Mouse (Mus musculus): Measurements from ENCODE around the gene Tspan18.

The Tspan18 gene

GRCm38 (mm10) chr2:93182859-93183258, 151.4 kb downstream of the Tspan18 start:
- DNase-seq (ENCODE audit: low spot score): no peak

GRCm38 (mm10) chr2:93180077-93180844, 154.0 kb downstream of the Tspan18 start:
- no peak for DNase-seq (ENCODE audit: low spot score)

DNA sequence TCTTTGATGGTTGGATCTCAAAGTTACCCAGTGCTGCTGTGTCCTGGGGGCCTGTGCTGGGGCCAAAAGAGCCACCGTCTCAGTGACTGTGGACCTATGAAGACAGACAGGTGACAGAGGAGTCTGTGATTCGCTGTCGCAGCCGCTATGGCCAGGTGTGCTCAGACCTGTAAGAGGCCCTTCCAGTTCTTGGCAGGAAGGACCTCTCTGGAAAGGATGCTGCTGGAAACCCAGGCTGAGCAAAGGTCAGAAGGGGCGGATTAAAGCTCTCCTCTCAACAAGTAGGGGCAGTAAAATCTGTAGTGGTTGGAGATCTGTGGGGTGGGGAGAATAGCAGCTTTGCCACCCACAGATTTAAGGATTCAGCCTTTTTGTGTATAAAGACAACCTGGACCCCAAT, 154.7 kb downstream of the Tspan18 start:
- DNase-seq (ENCODE audit: low spot score): no peak

GRCm38 (mm10) chr2:93178313-93178677, 156.0 kb downstream of the Tspan18 start:
- DNase-seq (ENCODE audit: low spot score): no peak

GRCm38 (mm10) chr2:93177668-93178312, 156.5 kb downstream of the Tspan18 start:
- DNase-seq (ENCODE audit: low spot score): no peak

DNA sequence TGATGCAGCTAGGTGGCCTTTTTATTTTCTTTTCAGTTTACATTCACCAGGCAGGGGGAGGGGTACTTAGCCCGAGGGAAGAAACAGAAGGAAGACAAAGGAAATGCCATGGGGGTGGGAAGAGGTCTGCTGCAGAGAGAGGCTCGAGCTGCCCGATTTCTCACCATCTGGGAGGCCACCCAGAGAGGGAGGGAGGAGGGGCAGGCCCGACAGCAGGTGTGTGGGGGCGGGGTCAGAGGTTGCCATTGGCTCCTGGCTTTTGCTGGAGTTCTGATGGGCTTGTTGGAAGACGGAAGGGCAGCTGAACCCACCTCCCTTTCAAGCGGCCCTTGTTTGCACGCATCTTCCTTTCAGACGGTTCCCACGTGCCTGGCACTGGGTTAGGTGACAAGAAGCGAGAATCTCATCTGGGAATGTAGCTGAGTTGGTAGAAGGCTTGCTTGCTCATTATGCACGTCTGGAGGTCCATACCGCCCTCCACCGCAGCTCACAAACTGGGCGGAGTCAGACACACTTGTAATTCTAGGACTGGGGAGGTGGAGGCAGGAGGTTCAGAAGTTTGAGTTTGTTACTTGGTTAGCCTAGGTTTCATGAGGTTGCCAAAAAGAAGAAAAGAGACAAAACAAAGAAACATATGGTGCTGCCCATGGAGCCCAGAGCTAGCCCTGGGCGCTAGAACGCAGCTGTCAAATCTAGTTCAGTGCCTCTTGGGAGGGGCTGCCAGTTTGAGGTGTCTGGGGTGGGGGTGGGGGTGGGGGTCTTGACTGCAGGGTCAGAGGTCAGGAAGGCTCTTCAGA, 157.2 kb downstream of the Tspan18 start:
- DNase-seq (ENCODE audit: low spot score): no peak

DNA sequence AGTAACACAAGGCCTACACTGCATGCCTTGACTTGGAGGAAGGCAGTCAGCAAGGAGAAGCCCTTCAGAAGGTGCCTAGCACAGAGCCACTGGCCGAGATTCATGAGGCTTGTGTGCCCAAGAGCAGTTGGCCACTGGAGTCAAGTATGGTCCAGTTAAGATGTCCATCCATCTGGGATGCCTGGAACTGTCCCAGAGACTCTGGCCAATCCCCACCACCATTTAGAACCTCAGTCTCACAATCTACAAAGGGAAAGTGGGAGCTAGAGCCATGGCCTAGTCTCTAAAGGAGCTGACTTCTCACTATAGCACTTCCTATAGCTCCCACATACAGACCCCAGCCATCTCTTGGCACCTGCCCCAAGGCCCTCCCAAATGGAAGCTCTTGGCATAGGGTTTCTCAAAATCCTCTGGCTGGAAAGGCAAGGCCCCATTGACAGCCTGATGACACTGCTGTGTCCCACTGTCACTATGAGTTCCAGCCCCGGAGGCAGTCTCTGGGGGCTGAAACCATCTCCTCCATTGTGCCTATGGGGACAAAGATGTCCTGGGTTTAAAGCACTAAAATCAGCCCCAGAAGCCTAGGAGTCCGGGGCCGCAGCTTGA, 158.0 kb downstream of the Tspan18 start:
- no peak for DNase-seq (ENCODE audit: low spot score)

GRCm38 (mm10) chr2:93175721-93176120, 158.6 kb downstream of the Tspan18 start:
- no peak for DNase-seq (ENCODE audit: low spot score)

GRCm38 (mm10) chr2:93175278-93175677, 159.0 kb downstream of the Tspan18 start:
- DNase-seq (ENCODE audit: low spot score): no peak

DNA sequence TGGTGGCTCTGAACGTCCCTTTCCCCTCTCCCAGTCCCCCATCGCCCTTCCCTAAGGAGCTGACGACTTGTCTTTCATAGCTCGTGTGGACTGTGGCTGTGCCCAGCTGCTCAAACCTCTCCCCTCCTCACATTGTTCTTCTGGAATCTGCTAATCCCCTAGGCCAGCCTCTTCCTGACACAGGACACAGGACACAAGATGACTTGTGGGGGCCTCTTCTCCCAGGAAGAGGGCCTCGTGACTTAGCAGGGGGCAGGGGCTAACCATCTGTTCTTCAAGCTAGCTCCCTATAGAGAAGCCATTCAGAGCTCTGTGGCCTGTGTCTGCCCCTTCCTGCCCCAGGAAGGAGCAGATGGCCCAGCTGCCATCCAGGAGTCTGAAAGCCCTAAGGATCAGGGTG, 160.1 kb downstream of the Tspan18 start:
- DNase-seq (ENCODE audit: low spot score): no peak

DNA sequence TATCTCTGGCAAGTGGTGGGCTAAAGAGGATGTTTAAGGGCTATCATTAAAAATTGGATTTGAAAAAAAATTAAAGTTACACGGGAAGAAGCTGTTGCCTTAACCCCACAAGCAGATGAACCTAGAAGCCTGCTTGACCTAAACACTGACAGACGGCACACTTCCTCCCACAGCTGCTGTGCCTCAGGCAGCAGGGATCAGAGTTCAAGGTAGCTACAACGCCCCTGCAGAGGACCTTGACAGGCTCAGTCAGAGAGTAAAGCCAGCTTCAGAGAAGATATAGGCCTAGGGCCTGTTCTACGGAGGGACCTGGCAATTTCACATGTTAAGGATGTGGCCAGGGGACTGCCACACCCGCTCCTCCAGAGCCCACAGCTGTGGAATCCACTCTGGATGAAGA, 161.8 kb downstream of the Tspan18 start:
- DNase-seq (ENCODE audit: low spot score): no peak

DNA sequence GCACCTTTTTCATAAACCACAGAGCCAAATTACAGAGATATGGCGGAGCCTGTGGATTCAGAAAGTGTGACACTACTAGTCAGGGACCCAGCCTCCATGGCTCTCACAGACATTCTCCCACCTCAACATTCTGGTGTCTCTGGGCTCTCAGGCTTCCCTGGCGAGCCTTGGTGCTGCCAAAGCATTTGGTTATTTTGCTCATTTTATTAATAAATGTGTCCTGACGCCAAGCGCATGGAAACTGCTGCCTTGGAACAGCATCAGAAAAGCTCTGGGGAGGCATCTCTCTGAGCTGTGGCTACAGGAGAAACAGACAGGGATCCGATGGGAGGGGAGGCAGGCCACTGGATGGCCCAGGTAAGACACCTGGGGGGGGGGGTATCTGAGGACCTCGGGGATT, 162.4 kb downstream of the Tspan18 start:
- DNase-seq (ENCODE audit: low spot score): no peak

- DNase-seq (ENCODE audit: low spot score): no peak
These were observed 163.5 kb downstream of the Tspan18 start for GRCm38 (mm10) chr2:93170845-93171200.

DNA sequence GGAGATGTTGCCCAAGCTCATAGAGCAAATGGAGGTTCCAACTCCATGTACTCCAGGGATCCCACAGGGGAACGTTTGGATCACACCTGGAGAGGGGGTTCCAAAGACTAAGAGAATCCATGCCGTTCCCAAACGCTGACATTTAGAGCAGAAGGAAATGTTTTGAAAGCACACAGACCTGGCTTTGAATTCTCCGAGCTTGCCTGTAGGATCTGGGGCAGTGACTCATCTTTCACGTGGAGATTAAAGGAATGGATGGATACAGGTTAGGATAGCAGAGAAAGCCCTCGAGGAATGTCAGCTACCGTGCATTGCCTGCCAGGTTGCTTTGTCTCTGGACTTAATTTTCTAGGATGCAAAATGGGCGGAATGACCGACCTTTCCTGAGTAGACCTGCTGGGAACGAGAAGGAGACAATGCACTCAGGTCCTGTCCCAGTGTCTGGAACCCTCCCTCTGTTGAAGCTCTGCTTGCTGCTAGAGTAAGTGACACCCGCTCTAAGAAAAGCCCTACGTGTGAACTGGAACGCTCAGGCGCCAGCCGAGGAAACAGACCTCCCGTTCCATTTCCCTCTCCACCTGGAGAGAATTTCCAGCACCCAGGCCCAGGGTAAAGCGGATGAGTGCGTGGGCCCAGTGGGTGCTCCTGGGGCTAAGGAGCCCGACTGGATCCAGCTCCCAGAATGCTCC, 164.0 kb downstream of the Tspan18 start:
- DNase-seq (ENCODE audit: low spot score): no peak

DNA sequence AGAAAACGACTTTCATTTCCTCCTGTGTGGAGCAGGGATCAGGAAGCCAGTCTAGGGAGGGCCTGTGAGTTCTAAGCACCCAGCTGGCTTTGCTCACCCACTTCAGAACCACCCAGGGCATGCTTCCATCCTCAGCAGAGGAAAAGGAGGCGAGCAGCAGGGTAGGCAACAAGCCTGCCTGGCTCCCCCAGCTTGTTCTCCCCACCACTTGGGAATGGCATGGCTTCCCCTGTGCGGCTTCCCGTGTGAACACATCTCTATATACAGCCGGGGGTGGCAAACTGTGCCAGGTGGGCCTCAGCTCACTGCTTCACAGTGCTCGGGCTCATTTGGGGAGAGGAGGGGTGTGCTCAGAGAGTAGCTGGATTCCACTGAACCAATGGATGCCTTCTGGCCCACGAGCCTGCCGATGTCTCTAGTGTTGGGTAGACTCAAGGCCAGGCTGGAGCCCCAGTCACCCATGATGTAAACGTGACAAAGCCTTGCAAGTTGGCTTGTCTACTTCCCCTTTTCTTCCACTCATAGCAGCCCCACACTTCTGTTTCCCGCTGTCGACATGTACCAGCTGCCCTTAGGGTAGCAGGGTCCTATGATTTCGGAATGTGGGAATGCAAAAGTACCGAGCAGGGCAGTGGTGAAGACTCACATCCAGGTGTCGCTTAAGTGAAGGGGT, 167.4 kb downstream of the Tspan18 start:
- DNase-seq (ENCODE audit: low spot score): no peak

GRCm38 (mm10) chr2:93166295-93166694, 168.0 kb downstream of the Tspan18 start:
- no peak for DNase-seq (ENCODE audit: low spot score)

GRCm38 (mm10) chr2:93163750-93164335, 170.5 kb downstream of the Tspan18 start:
- DNase-seq (ENCODE audit: low spot score): no peak

DNA sequence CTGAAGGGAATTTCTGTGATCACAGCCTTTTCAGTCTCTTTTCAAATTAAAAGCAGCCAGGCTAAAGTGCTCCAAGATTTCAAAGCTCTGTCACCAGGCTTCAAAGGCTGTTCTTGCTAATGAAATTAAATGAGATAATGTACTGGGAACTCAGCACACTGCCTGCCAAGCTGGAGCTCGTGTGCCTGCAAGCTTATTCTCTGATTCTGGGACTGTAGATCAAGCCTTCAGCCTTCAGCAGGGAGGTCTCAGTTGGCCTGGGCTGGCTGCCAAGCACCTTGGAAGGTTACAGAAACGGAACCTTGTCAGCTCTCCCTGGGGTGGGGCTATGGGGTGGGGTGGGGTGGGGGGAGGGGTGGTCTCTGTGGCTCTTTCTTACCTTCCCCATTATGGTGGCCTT, 171.0 kb downstream of the Tspan18 start:
- peak; percentile 32 for DNase-seq (ENCODE audit: low spot score)

DNA sequence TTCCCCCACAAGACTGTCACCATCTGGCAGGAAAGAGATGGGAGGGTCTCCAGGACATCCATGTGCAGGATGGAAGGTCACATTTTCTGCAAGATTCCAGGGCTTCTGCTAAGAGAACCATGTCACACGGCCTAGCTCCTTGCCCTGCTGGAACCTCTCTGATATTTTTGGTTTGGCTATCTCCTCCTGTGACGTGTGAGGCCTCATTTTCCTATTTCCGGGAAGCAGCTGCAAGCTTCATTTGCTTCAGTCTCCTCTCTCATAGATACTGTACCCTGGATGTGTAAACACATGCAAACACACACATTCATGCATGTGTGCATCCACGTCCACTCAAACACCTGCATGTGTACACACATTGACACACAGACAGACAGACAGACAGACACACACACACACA, 171.5 kb downstream of the Tspan18 start:
- no peak for DNase-seq (ENCODE audit: low spot score)

- no peak for DNase-seq (ENCODE audit: low spot score)
These were observed 172.2 kb downstream of the Tspan18 start for GRCm38 (mm10) chr2:93161914-93162664.
